Mouse (Mus musculus): ENCODE results near the gene Cd38. TPM values are rescaled to one million over a fixed set of nuclear protein-coding genes. Genes with fewer than 3 reads are reported as not detected.

Gene Cd38
- 8.1 TPM for total RNA-seq (2023)

DNA sequence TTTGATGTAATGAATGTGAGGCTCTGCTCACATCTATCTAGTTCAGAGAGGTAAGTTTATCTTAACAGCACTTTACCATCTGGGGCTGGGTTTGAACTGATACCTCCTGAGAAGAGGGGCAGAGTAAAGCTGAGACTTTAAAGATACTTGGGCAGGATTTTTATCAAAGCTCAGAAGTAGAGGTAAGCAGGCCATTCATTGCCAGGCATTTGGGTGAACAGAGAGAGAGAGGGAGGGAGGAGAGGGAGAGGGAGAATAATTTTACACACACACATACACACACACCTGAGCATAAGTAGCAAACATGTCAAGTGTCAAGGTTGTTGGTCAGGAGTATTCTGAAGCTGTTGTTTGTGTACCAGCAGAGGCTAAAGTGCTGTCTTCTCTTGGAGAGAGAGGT is at the start of gene Cd38:
Gene Cd38 (plus strand): TSS at position 301 of the 400 bp plus-strand sequence.

DNA sequence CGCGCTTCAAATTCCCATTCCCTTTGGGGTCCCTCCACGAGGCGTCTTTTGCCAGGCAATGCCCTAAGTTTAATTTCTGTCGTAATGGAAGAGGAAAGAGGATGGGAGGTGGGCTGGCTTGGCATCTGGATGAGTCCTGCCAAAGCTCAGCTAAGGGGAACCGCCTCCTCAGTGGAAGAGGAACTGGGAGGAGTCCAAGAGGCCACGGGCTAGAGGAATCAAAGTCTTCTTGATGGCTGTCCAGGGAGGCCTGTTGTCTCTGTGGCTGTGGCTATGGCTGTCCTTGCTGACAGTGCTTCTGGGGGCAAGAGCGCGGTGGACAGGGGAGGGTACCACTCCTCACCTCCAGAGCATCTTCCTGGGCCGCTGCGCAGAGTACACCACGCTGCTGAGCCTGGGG is 49.7 kb upstream of the Cd38 start, which contains the start of gene Bst1:
Gene Bst1 (plus strand): TSS at position 191 of the 400 bp plus-strand sequence.

DNA sequence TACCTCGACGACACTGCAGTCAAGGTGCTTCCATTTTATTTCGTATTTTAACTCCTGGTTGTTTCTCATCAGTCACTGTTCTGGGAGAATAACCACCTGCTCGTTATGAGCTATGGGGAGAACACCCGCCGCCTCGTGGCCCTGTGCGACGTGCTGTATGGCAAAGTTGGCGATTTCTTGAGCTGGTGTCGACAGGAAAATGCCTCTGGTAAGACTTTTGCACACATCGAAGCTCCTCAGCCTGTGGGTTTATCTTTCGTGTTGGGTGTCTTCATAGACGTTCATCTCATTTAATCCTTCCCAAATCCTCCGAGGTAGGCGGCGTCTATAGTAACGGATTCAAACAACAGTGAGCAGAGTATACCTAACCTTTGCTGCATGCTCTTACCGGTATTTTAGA is 46.8 kb upstream of the Cd38 start, which contains the start of gene Fbxl5:
Gene Fbxl5 (minus strand): TSS at position 101 of the 400 bp plus-strand sequence.

DNA sequence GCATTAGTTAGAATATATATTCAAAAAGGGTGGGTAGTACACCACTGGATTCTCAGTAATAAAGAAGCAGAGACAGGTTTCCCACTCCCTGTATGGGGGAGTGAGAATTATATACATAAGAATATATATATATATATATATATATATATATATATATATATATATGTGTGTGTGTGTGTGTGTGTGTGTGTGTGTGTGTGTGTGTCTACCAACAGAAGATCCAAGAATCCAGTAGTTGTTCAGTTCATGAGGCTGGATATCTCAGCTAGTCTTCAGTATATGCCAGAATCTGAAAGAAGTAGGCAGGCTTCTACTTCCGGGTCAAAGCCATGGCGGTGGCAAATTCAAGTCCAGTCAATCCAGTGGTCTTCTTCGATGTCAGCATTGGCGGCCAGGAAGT is 44.5 kb downstream of the Cd38 start, which contains the start of gene Gm7879:
Gene Gm7879 (plus strand): TSS at position 301 of the 400 bp plus-strand sequence.

Other genes with a start within 250 kb of the Cd38 start
- not detected for gene Cc2d2a, start 206.2 kb upstream of the Cd38 start, total RNA-seq (2023)
- 2.7 TPM for gene Bst1, start 49.7 kb upstream of the Cd38 start, total RNA-seq (2023)
- 51.7 TPM for gene Fbxl5, start 46.9 kb upstream of the Cd38 start, total RNA-seq (2023)
- gene Gm7879, start 44.6 kb downstream of the Cd38 start, total RNA-seq (2023) = 8.9 TPM
- not detected for gene Fgfbp1, start 113.2 kb downstream of the Cd38 start, total RNA-seq (2023)
- not detected for gene Prom1, start 233.5 kb downstream of the Cd38 start, total RNA-seq (2023)